Mouse (Mus musculus): ENCODE results near the gene Arf3. TPM values are rescaled to one million over a fixed set of nuclear protein-coding genes. Genes with fewer than 3 reads are reported as not detected.
A peak's percentile ranks its signal among the peaks of the same experiment; 100 is the strongest.

The Arf3 gene
- total RNA-seq, 2 experiments from 2014 or later: 20.8 to 20.9 TPM

- intact Hi-C loops (cut with DNase I): no loop called here
- peak; percentile 57 to 58 for DNase-seq
These were observed 35.3 kb downstream of the Arf3 start, which contains the start of gene Fkbp11 for GRCm38 (mm10) chr15:98727443-98728321. Gene Fkbp11 (minus strand): TSS chr15:98728198.

GRCm38 (mm10) chr15:98726746-98727145, 36.3 kb downstream of the Arf3 start:
- no peak for DNase-seq
- intact Hi-C loops (cut with DNase I): no loop called here

DNA sequence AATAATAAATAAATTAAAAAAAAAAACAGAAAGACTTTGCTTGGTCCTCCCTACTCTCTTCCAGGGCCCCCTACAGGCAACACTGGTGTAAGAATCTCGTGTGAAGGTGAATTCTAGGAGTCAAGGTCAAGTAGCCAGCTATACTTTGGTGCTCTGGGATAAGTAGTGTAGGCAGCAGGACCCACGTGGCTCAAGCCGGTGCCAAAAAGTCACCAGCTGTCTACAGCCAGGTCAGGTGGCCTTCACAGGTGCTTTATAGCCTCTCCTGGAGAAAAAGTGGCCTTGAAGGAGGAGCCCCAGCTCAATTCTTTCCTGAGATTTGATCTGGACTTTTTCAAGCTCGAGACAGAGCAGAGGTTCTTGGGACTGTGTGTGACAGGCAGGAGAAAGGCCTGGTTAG, 36.9 kb downstream of the Arf3 start:
- DNase-seq: no peak
- intact Hi-C loops (cut with DNase I): no loop called here

- DNase-seq: no peak
- intact Hi-C loops (cut with DNase I): no loop called here
These were observed 38.6 kb downstream of the Arf3 start for GRCm38 (mm10) chr15:98724441-98724840.

DNA sequence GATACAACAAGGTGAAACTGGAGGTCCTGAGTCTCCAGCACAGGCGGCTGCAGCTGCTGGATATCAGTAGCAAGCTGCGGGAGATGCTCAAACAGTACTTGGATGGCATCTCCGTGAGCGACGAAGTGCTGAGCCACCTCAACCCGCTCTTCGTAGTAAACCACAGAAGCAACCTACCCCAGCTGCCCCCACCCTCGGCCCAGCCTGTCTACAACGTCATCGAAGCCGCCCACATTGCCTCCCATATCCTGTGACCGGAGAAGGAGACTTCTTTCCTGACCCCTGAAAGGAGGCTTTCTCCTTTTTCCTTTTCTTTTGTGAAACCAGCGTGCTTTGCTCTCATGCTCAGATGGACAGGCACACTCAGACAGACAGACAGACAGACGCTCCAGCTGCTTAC, 40.2 kb downstream of the Arf3 start:
- DNase-seq: no peak
- intact Hi-C loops (cut with DNase I): no loop called here

DNA sequence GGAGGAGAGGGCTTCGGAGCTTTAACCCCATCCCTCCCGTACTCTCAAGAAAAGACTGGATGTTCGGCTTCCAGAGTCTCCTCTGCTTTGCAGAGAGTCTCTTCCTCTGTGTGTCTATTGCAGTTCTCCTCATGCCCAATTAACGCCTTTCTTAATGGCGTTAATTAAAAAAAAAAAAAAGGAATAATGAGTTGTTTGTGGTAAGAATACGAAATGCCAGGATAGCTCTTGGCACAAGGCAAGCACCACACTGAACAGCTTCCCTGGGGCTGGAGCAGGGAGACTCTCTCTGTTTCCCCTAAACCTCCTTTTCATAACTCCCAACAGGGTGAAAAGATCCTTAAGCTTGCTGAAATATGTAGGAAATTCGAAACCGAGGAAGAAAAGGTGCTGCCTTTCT, 40.8 kb downstream of the Arf3 start:
- intact Hi-C loops (cut with DNase I): no loop called here

DNA sequence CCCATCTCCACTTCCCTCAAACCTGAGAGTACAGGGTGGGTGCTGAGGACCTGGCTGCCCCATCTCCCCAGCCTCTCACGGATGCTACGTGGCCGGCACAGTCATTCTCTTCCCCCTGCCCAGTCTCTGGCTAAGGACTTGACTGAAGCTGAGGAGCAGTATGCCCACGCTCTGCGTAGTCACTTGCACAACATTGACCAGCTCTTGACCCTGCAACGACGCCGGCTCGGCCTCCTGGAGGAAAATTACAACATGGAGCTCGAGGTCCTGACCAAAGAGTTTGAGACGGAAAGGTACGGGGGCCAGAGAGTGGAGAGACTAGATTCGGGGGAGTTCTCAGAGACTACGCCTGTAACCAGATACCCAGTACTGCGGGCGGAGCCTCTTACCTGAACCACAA, 45.7 kb downstream of the Arf3 start:
- intact Hi-C loops (cut with DNase I): no loop called here
- no peak for DNase-seq

More for the DNA sequence above, 40.8 kb downstream of the Arf3 start:
- no peak for DNase-seq

DNA sequence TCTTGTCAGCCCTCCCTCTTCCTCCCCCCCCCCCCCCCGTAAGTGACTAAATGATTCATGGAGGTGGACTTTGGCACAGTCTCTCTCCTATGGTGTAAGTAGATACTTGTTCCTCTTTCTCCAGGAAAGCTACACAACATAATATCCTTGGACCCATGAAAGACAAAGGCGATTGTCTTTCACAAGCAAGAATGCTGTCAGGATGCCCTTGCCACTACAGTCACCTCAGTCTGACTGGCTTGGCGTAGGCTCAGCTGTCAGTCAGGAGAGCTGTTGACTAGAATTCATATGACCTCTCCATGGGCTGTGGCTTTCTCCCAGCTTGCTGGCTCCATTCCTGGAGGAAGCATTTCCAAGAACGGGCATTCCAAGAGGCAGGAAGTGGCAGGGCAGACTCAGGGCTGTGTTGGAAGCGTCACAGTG, 48.8 kb downstream of the Arf3 start:
- DNase-seq: peak; percentile 43 to 47
- intact Hi-C loops (cut with DNase I): loop anchor here (5.0 kb wide), 1 partner anchor 78 kb away; no protein-coding TSS in a partner anchor

DNA sequence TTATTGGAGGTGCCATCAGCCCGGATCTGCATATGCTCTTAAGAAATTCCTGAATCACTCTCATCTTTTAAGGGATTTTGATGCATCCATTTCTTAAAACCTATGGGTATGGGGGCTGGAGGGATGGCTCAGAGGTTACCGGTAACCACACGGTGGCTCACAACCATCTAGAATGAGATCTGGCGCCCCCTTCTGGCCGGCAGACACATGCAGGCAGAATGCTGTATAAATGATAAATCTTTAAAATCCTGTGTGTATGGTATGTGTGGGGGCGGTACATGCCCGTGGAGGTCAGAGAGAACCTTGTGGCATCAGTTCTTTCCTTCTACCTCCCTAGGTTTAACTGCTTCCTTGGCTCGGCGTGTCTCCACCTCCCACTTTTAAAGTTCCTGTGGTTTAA, 52.6 kb downstream of the Arf3 start:
- DNase-seq: peak; percentile 60 to 76
- intact Hi-C loops (cut with DNase I): loop anchor here (5.0 kb wide), 1 partner anchor 82 kb away; no protein-coding TSS in a partner anchor

- intact Hi-C loops (cut with DNase I): no loop called here
- peak; percentile 77 to 84 for DNase-seq
These were observed 55.1 kb downstream of the Arf3 start, which contains the start of gene Ccdc65 for GRCm38 (mm10) chr15:98707766-98708372. Gene Ccdc65 (plus strand): TSS chr15:98708207.

DNA sequence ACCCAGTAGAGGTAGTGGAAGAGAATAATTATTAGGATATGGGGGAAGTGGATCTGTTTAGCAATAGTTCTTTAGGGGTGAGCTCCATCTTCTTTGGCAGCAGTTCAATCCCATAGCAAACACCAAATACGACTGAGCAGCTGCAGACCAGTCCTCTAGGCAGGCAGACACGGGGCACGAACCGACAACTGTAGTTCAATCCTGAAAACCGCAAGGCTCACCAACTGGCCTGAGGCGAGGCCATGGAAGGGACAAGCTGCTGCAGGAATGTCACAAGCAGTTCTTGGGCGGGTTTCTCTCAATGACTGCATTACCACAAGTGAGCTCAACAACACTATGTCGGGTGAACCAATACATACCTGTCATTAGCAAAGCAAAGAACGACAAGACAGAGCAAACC, 58.7 kb downstream of the Arf3 start:
- DNase-seq: no peak
- intact Hi-C loops (cut with DNase I): no loop called here

- intact Hi-C loops (cut with DNase I): loop anchor here (1.0 to 5.0 kb wide), 3 partner anchors 35 to 132 kb away; no protein-coding TSS in a partner anchor
- peak; percentile 90 to 93 for DNase-seq
These were observed 63.6 kb downstream of the Arf3 start for GRCm38 (mm10) chr15:98699190-98700105.

GRCm38 (mm10) chr15:98696216-98696615, 66.8 kb downstream of the Arf3 start:
- intact Hi-C loops (cut with DNase I): loop anchor here (5.0 kb wide), 2 partner anchors 114 to 129 kb away; no protein-coding TSS in a partner anchor
- no peak for DNase-seq

- peak in 1 of 2 experiments; percentile 34 for DNase-seq
- intact Hi-C loops (cut with DNase I): loop anchor here (5.0 kb wide), 2 partner anchors 113 to 128 kb away; no protein-coding TSS in a partner anchor
These were observed 67.3 kb downstream of the Arf3 start for GRCm38 (mm10) chr15:98695726-98696125.

GRCm38 (mm10) chr15:98692171-98692715, 70.8 kb downstream of the Arf3 start:
- intact Hi-C loops (cut with DNase I): no loop called here
- DNase-seq: peak; percentile 34 to 46

GRCm38 (mm10) chr15:98691486-98692147, 71.4 kb downstream of the Arf3 start:
- intact Hi-C loops (cut with DNase I): no loop called here
- no peak for DNase-seq

- DNase-seq: no peak
- intact Hi-C loops (cut with DNase I): no loop called here
These were observed 73.3 kb downstream of the Arf3 start for GRCm38 (mm10) chr15:98689682-98690081.
